In genomic region chr16:25860731-25861505, GRCm38 (mm10) we compare ENCODE assay signal across 21 mouse cellular contexts.
A peak's percentile ranks its signal among the peaks of the same experiment; 100 is the strongest.
DNase-seq lines count a peak whose midpoint lies in the region; ATAC-seq and TF ChIP-seq lines count a peak whose summit lies in the region.
"Had no signal": no experiment of that assay in that cellular context is flagged by ENCODE, and none has a peak within 500 bp of the region (broad histone marks: within the 10 kb centered on the region; RNA-seq: fewer than 3 reads in every experiment).

No protein-coding gene starts in this region.

- H3K4me3 ChIP-seq in gastrocnemius, adult 2 months: no peak overlapping the region
- H3K4me3 ChIP-seq in lung, embryonic 16.5 days (ENCODE audit: low read length): no peak overlapping the region
- no peak overlapping the region for H3K4me3 ChIP-seq in midbrain, embryonic 15.5 days
- H3K4me3 ChIP-seq: erythroblast, embryonic 14.5 days; heart, embryonic 13.5 days; hindbrain, embryonic 10.5 days; midbrain, embryonic 13.5 days had no signal

- ATAC-seq in lung, embryonic 16.5 days (ENCODE audit: low read depth): peak; percentile 71; the same call in 1 of the 2 replicates
- no peak for ATAC-seq in midbrain, embryonic 15.5 days (replicated peaks)
- ATAC-seq in inflammation-experienced regulatory T-cells, adult 6 months: no peak
- ATAC-seq: forebrain, embryonic 16.5 days; midbrain, embryonic 13.5 days had no signal

- H3K4me1 ChIP-seq in lung, embryonic 16.5 days (replicated peaks; ENCODE audit: control insufficient read depth, insufficient read depth, low read length): peaks cover 10% of the 10 kb centered on the region; the same call in 1 of the 2 replicates
- H3K4me1 ChIP-seq in midbrain, embryonic 15.5 days: no peaks in the 10 kb centered on the region; the same call in 1 of the 2 replicates
- H3K4me1 ChIP-seq: heart, embryonic 13.5 days; midbrain, embryonic 13.5 days had no signal

- H3K9ac ChIP-seq in lung, embryonic 16.5 days (ENCODE audit: low read length): no peak overlapping the region
- no peak overlapping the region for H3K9ac ChIP-seq in midbrain, embryonic 15.5 days
- H3K9ac ChIP-seq: heart, embryonic 13.5 days; midbrain, embryonic 13.5 days had no signal

- WGBS in lung, embryonic 16.5 days: 63% methylated on average over 8 of the region's 8 CpGs
- WGBS in midbrain, embryonic 15.5 days: 91% methylated on average over 8 of the region's 8 CpGs

- no peaks in the 10 kb centered on the region for H3K36me3 ChIP-seq in lung, embryonic 16.5 days (ENCODE audit: control insufficient read depth, insufficient read depth, low read length)
- H3K36me3 ChIP-seq in midbrain, embryonic 15.5 days (replicated peaks): no peaks in the 10 kb centered on the region
- H3K36me3 ChIP-seq: heart, embryonic 13.5 days; hindbrain, embryonic 10.5 days; midbrain, embryonic 13.5 days had no signal

- no peak for TF ChIP-seq CTCF in gastrocnemius, adult 2 months (IDR thresholded peaks at IDR 0.05)

- intact Hi-C loops in gastrocnemius, adult 2 months (cut with DNase I): no loop called here

- no peak overlapping the region for H3K4me2 ChIP-seq in lung, embryonic 16.5 days (ENCODE audit: low read depth, low read length)
- H3K4me2 ChIP-seq in midbrain, embryonic 15.5 days: no peak overlapping the region
- H3K4me2 ChIP-seq: heart, embryonic 13.5 days; liver, embryonic 11.5 days; midbrain, embryonic 13.5 days had no signal

- no peaks in the 10 kb centered on the region for H3K9me3 ChIP-seq in lung, embryonic 16.5 days (ENCODE audit: control insufficient read depth, low read length)
- no peaks in the 10 kb centered on the region for H3K9me3 ChIP-seq in midbrain, embryonic 15.5 days
- H3K9me3 ChIP-seq: hindbrain, embryonic 10.5 days; midbrain, embryonic 13.5 days had no signal

- peak overlapping the region; percentile 40; the same call in 1 of the 2 replicates for H3K27ac ChIP-seq in gastrocnemius, adult 2 months
- H3K27ac ChIP-seq in lung, embryonic 16.5 days (ENCODE audit: low read length): peak overlapping the region; percentile 57
- H3K27ac ChIP-seq in midbrain, embryonic 15.5 days: no peak overlapping the region
- H3K27ac ChIP-seq: heart, embryonic 13.5 days; hindbrain, embryonic 10.5 days; midbrain, embryonic 13.5 days had no signal

- no peaks in the 10 kb centered on the region for H3K27me3 ChIP-seq in lung, embryonic 16.5 days (ENCODE audit: control insufficient read depth, insufficient read depth, low read depth, low read length)
- H3K27me3 ChIP-seq in midbrain, embryonic 15.5 days (replicated peaks): no peaks in the 10 kb centered on the region
- H3K27me3 ChIP-seq: heart, embryonic 13.5 days; midbrain, embryonic 13.5 days had no signal

- DNase-seq in gastrocnemius, adult 2 months: no peak
- no peak for DNase-seq in gastrocnemius, postnatal 10 days
- peak; percentile 41 to 54 for DNase-seq in lung, adult 18-20 months
- DNase-seq in lung, postnatal 4 days: no peak
- DNase-seq in skeletal muscle tissue, adult 2 months (ENCODE audit: low read depth, low spot score): peak; percentile 30
- DNase-seq: adrenal gland, adult 2 months; B cell, adult 2 months; cerebellum, adult 11-12 months; cerebellum, postnatal 25 days; kidney, adult 8-10 months; retina, postnatal 1 day; thymus, adult 2 months had no signal

Comparison
In these comparisons a context has a peak if more than half of its experiments do, and no peak if none do; other contexts are left out.
1. DNase-seq: peak in lung, adult 18-20 months (2 of 2) and skeletal muscle tissue, adult 2 months (single experiment); none in gastrocnemius, adult 2 months (single experiment), gastrocnemius, postnatal 10 days (single experiment) and lung, postnatal 4 days (0 of 2).